Mouse (Mus musculus) thymus, adult 2 months (tissue): ENCODE data around the gene Rbfox3. TPM values are rescaled to one million over a fixed set of nuclear protein-coding genes. Genes with fewer than 3 reads are reported as not detected.

Experiments
- DNase-seq: peaks from one replicate; pipeline ENCODE4 v3.0.0; 2021
- H3K27ac ChIP-seq: fragments of 200-500 bp; 2 replicates; pipeline ENCODE4 v1.5.1; 2012; ENCODE audit warnings: low read length, control low read depth; ENCODE audit not compliant: control insufficient read depth, insufficient read depth
- H3K27me3 ChIP-seq: fragments of 200-500 bp; 2 replicates; pipeline ENCODE4 v1.6.1; 2012; ENCODE audit warnings: mild to moderate bottlenecking, low read length, moderate library complexity, mixed read lengths; ENCODE audit not compliant: control insufficient read depth, insufficient read depth
- H3K36me3 ChIP-seq: fragments of 200-500 bp; 2 replicates; pipeline ENCODE4 v1.6.1; 2012; ENCODE audit warnings: mild to moderate bottlenecking, low read length, moderate library complexity; ENCODE audit not compliant: control insufficient read depth, insufficient read depth
- H3K4me1 ChIP-seq: fragments of 200-500 bp; replicated peaks from 2 replicates; pipeline ENCODE4 v1.6.1; 2012; ENCODE audit warnings: low read length; ENCODE audit not compliant: control insufficient read depth, insufficient read depth
- H3K4me3 ChIP-seq: fragments of 200-500 bp; 2 replicates; pipeline ENCODE4 v1.5.1; 2012; ENCODE audit warnings: mild to moderate bottlenecking, low read length, control low read depth, moderate library complexity; ENCODE audit not compliant: control insufficient read depth, insufficient read depth
- CTCF ChIP-seq: fragments of 200-500 bp; IDR thresholded peaks from 2 replicates; pipeline ENCODE4 v1.5.1; 2012; ENCODE audit warnings: mild to moderate bottlenecking, control low read depth, low read length, moderate library complexity, borderline replicate concordance; ENCODE audit not compliant: control insufficient read depth, poor library complexity, insufficient read depth; ENCODE audit errors: extremely low read depth
- POLR2A ChIP-seq: fragments of 200-500 bp; IDR thresholded peaks from 2 replicates; pipeline ENCODE4 v1.6.1; 2012; ENCODE audit warnings: mild to moderate bottlenecking, low read length, control low read depth, moderate library complexity; ENCODE audit not compliant: control insufficient read depth, poor library complexity, insufficient read depth; ENCODE audit errors: extremely low read depth
- WGBS: fragments of 180-500 bp; shearing (Covaris S2); methylation state at CpG from one replicate; pipeline ENCODE4 v1.1.7; 2018; 5-methylcytosine and 5-hydroxymethylcytosine counted together
- polyA plus RNA-seq: library from polyadenylated mRNA; depleted of rRNA; stranded (reverse); fragments of >200 nt; gene quantifications from 2 replicates; pipeline ENCODE4 v1.2.3, GENCODE M21; 2012

The Rbfox3 gene
- polyA plus RNA-seq, 1 experiment = 0.50 TPM

DNA sequence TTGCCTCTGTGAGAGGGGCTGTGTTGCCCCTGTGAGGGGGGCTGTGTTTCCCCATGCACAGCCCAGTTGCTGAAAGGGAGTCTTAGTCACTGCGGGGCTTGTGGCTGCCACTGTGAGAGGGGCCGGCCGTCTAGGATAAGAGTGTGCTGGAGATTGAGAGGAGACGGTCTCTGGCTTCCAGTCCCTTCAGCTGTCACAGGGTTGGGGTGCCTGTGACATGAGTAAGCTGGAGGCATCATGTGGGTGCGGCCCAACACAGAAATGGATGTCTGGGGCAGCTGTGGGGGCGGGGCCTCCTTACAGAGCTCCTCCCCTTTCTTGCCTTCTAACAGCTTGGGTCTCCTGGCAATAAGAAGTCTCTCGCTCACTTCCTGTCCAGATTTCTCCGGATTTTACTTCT is 182.0 kb downstream of the Rbfox3 start:
- Histone ChIP-seq H3K27me3 (no peaks in the 10 kb centered on the region), H3K4me3 (no peak overlapping the region), H3K27ac (no peak overlapping the region), H3K4me1 (no peaks in the 10 kb centered on the region), H3K36me3 (no peaks in the 10 kb centered on the region)
- no peak for DNase-seq
- 52% methylated on average over 8 of the region's 8 CpGs for WGBS
- TF ChIP-seq POLR2A (no peak), CTCF (no peak)

DNA sequence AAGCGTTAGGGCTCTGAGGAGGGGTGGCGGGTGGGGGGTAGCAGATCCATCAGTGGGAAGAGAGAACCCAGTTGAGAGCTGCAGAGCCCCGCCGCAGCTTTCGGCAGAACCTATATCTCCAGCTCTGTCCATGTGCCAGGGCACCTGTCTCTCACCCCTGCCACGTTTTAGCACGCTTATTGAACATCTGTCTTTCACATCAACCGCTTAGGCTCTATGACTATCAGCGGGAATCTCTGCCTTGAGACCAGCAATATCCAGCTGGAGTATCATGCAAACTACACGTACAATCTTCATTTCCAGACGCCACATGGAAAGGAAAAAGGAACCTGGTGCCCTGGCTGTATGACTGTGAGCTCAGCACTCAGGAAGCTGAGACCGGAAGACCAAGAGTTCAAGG is 182.6 kb downstream of the Rbfox3 start:
- TF ChIP-seq CTCF = no peak
- Histone ChIP-seq H3K4me3 (no peak overlapping the region), H3K27me3 (no peaks in the 10 kb centered on the region), H3K4me1 (no peaks in the 10 kb centered on the region), H3K27ac (no peak overlapping the region), H3K36me3 (no peaks in the 10 kb centered on the region)
- WGBS = 77% methylated on average over 12 of the region's 12 CpGs
- DNase-seq = no peak

DNA sequence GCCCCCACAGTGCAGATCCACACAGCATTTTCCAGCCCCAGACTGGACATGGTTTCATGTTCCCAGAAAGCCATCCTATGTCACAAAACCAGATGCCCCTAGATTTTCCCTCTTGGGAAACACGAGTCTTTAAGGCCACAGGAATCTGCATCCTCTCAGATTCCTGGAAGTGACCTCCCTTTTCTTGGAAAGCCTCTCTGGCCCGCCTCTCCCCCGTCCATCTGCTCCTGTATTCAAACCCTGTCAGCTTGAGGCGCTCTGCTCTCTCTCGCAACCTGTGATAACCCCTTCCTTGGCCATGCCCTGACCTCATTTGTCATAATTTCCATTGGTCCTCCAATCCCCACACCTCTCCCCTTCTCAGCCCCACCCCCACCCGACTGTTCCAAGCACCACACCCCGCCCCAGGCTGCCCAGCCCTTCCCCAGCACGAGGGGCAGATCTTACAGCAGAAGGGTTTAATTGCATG is 183.3 kb downstream of the Rbfox3 start:
- DNase-seq = no peak
- no peaks in the 10 kb centered on the region; the same call in 1 of the 2 replicates for H3K27me3 ChIP-seq
- 45% methylated on average over 8 of the region's 8 CpGs for WGBS
- TF ChIP-seq CTCF (no peak), POLR2A (no peak)
- H3K4me3 ChIP-seq = no peak overlapping the region
- no peak overlapping the region for H3K27ac ChIP-seq
- no peaks in the 10 kb centered on the region for H3K4me1 ChIP-seq
- no peaks in the 10 kb centered on the region for H3K36me3 ChIP-seq

DNA sequence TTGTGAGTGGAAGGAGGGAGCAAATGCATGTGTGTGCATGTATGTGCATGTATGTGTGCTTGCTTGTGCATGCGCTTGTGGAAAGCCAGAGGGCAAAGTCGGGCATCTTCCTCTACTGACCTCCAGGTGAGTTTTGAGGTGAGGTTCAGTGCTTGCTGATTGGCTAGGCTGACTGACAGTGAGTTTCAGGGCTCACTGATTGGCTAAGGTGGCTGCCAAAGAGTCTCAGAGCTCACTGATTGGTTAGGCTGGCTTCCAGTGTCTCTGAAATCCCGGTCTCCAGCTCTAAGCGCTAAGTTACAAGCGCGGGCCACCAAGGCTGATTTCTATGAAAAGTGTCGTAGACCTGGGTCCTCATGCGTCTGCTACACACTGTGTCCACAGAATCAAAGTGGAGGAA is 185.0 kb downstream of the Rbfox3 start:
- no peak for TF ChIP-seq POLR2A
- no peak for TF ChIP-seq CTCF
- 86% methylated on average over 8 of the region's 8 CpGs for WGBS
- H3K4me3 ChIP-seq = no peak overlapping the region
- no peak for DNase-seq
- no peaks in the 10 kb centered on the region for H3K36me3 ChIP-seq
- no peak overlapping the region for H3K27ac ChIP-seq
- H3K27me3 ChIP-seq = no peaks in the 10 kb centered on the region; the same call in 1 of the 2 replicates
- no peaks in the 10 kb centered on the region for H3K4me1 ChIP-seq

DNA sequence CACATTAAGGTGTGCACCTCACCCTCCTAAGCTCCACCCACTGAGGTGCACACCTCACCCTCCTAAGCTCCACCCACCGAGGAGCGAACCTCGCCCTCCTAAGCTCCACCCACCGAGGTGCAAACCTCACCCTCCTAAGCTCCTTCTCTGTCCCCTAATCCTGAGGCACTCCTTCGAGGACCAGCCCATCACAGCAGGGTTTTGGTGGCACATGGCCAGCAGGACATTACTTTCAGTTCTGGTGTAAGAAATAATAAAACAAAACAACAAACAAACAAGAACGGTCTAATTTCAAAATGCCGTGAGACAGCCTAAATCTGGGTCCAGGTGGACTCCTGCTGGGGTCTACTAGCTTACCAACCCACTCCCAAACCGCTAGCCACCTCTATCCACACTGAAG is 187.0 kb downstream of the Rbfox3 start:
- no peak for TF ChIP-seq CTCF
- no peak for TF ChIP-seq POLR2A
- Histone ChIP-seq H3K27me3 (no peaks in the 10 kb centered on the region; the same call in 1 of the 2 replicates), H3K4me3 (no peak overlapping the region), H3K4me1 (no peaks in the 10 kb centered on the region), H3K27ac (no peak overlapping the region), H3K36me3 (no peaks in the 10 kb centered on the region)
- 90% methylated on average over 8 of the region's 8 CpGs for WGBS
- DNase-seq = no peak

DNA sequence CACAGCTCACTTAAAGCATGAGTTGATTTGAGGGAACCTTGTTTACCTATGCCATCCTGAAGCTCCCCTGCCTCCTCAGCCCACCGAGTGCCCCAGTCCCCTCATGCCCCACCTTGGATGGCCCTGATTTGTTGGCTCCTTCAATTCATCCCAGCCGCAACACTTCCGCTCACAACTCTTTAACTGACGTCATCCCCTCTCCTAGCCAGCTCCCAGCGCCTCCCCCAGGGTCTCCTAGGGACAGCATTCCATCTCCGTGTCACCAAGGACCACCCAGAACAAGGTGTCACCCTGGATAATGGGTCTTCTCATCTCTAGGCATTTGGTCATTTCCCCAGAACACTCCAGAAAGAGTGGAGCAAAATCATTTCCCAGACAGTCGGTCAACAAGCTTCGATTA is 188.2 kb downstream of the Rbfox3 start:
- no peak for TF ChIP-seq CTCF
- no peak for TF ChIP-seq POLR2A
- no peaks in the 10 kb centered on the region; the same call in 1 of the 2 replicates for H3K27me3 ChIP-seq
- H3K4me3 ChIP-seq = no peak overlapping the region
- H3K36me3 ChIP-seq = no peaks in the 10 kb centered on the region
- WGBS = 67% methylated on average over 8 of the region's 8 CpGs
- DNase-seq = no peak
- H3K27ac ChIP-seq = no peak overlapping the region
- H3K4me1 ChIP-seq = no peaks in the 10 kb centered on the region

DNA sequence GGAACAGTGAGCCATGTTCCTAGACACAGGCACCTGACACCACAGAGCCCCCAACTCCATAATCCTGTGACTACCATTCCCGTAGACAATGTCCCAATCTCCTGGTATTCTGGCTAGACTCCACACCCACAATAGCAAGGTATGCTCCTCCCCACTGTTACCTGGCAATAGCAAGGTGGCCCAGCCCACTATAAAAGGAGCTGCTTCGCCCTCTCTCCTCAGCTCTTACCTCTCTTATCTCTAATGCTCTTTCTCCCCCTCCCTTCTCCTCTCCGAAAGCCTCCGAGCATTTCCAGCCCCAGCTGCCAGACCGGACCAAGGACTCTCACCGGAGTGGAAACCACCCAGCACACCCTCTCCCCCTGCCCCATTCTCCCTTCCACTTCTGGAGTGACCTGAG is 189.5 kb downstream of the Rbfox3 start:
- no peaks in the 10 kb centered on the region; the same call in 1 of the 2 replicates for H3K27me3 ChIP-seq
- H3K36me3 ChIP-seq = no peaks in the 10 kb centered on the region
- no peak for DNase-seq

More for the DNA sequence above, 189.5 kb downstream of the Rbfox3 start:
- TF ChIP-seq CTCF = no peak
- TF ChIP-seq POLR2A = no peak
- 82% methylated on average over 6 of the region's 6 CpGs for WGBS
- no peaks in the 10 kb centered on the region for H3K4me1 ChIP-seq
- no peak overlapping the region for H3K27ac ChIP-seq
- no peak overlapping the region for H3K4me3 ChIP-seq
